Mouse (Mus musculus): ENCODE measurements around the gene Xrn1. TPM values are rescaled to one million over a fixed set of nuclear protein-coding genes. Genes with fewer than 3 reads are reported as not detected.

The Xrn1 gene
- total and polyA plus RNA-seq, 3 experiments: 8.1 to 11.9 (median 9.3) TPM

GRCm38 (mm10) chr9:95992255-95992654 is 37.7 kb downstream of the Xrn1 start:
- peak; percentile 18 for DNase-seq (ENCODE audit: extremely low read depth)

GRCm38 (mm10) chr9:96004455-96004854 is 49.9 kb downstream of the Xrn1 start:
- peaks cover 31 to 64% of the 10 kb centered on the region in 2 experiments for H3K36me3 ChIP-seq (replicated peaks in 1 of 2; ENCODE audit: control insufficient read depth in 1 of 2, insufficient read depth in 1 of 2, low read length in 1 of 2)
- H3K9me3 ChIP-seq (replicated peaks; ENCODE audit: low read length): no peaks in the 10 kb centered on the region
- no peak overlapping the region for H3K9ac ChIP-seq (ENCODE audit: insufficient read depth, low read depth)
- no peak for DNase-seq (ENCODE audit: extremely low read depth)
- no peak overlapping the region for H3K27ac ChIP-seq (ENCODE audit: insufficient read depth, low read depth)
- H3K4me3 ChIP-seq (replicated peaks in 1 of 3; ENCODE audit: low read depth in 2 of 3, low read length in 2 of 3, poor library complexity in 1 of 3): no peak overlapping the region
- dilution Hi-C loops (cut with MboI; ENCODE audit: extremely low pct_ligation_motif_present, extremely low pct_unique_long_range_greater_than_20kb, low sequenced_read_pairs): no loop called here
- no peaks in the 10 kb centered on the region for H3K79me2 ChIP-seq (replicated peaks; ENCODE audit: control insufficient read depth, extremely low read depth, insufficient read depth, poor library complexity, severe bottlenecking)
- no peaks in the 10 kb centered on the region for H3K4me1 ChIP-seq (ENCODE audit: control insufficient read depth in 1 of 2, insufficient read depth in 2 of 2)
- no peak for TF ChIP-seq USF2 (conservative IDR thresholded peaks at IDR 0.05; ENCODE audit: low read depth, low read length)
- no peak for TF ChIP-seq ZKSCAN1 (IDR thresholded peaks at IDR 0.05; ENCODE audit: borderline replicate concordance, low read depth, low read length)
- no peak for TF ChIP-seq JUN (IDR thresholded peaks at IDR 0.05; ENCODE audit: insufficient read depth, low read depth, low read length)
- TF ChIP-seq KAT2A (IDR thresholded peaks at IDR 0.05; ENCODE audit: insufficient replicate concordance, low read length): no peak
- TF ChIP-seq CTCF (conservative IDR thresholded peaks at IDR 0.05 in 1 of 2, IDR thresholded peaks at IDR 0.05 in 1 of 2; ENCODE audit: low read depth in 2 of 2, low read length in 2 of 2): no peak
- no peak for TF ChIP-seq NRF1 (IDR thresholded peaks at IDR 0.05; ENCODE audit: low read depth, low read length)
- no peak for TF ChIP-seq ELF1 (IDR thresholded peaks at IDR 0.05; ENCODE audit: low read depth, low read length)
- no peak for TF ChIP-seq RCOR1 (conservative IDR thresholded peaks at IDR 0.05; ENCODE audit: low read depth, low read length)
- no peak for TF ChIP-seq ZNF384 (IDR thresholded peaks at IDR 0.05; ENCODE audit: low read depth, low read length)
- TF ChIP-seq IRF4 (IDR thresholded peaks at IDR 0.05; ENCODE audit: low read depth, low read length): no peak
- no peak for TF ChIP-seq ETS1 (conservative IDR thresholded peaks at IDR 0.05; ENCODE audit: low read depth, low read length)
- TF ChIP-seq ZC3H11A (IDR thresholded peaks at IDR 0.05; ENCODE audit: low read depth, low read length): no peak
- TF ChIP-seq MAZ (IDR thresholded peaks at IDR 0.05; ENCODE audit: low read depth, low read length): no peak
- in situ Hi-C loops (cut with MboI; ENCODE audit: low pct_ligation_motif_present, low pct_unique_long_range_greater_than_20kb, low sequenced_read_pairs): no loop called here
- no peaks in the 10 kb centered on the region for H3K27me3 ChIP-seq (replicated peaks)
- no peak overlapping the region for H3K4me2 ChIP-seq (ENCODE audit: insufficient read depth, low read depth, poor library complexity, severe bottlenecking)

More at GRCm38 (mm10) chr9:95992255-95992654, 37.7 kb downstream of the Xrn1 start:
- H3K27ac ChIP-seq (ENCODE audit: insufficient read depth, low read depth): no peak overlapping the region
- H3K36me3 ChIP-seq (replicated peaks in 1 of 2; ENCODE audit: control insufficient read depth in 1 of 2, insufficient read depth in 1 of 2, low read length in 1 of 2): peaks cover 31 to 52% of the 10 kb centered on the region in 2 experiments
- H3K79me2 ChIP-seq (replicated peaks; ENCODE audit: control insufficient read depth, extremely low read depth, insufficient read depth, poor library complexity, severe bottlenecking): no peaks in the 10 kb centered on the region
- H3K27me3 ChIP-seq (replicated peaks): no peaks in the 10 kb centered on the region
- TF ChIP-seq POLR2A (IDR thresholded peaks at IDR 0.05; ENCODE audit: low read depth, low read length) (no peak), CTCF (conservative IDR thresholded peaks at IDR 0.05 in 1 of 2, IDR thresholded peaks at IDR 0.05 in 1 of 2; ENCODE audit: low read depth in 2 of 2, low read length in 2 of 2) (peak in 1 of 2 experiments; percentile 61; a peak in 2 of 4 replicates), BHLHE40 (IDR thresholded peaks at IDR 0.05; ENCODE audit: low read depth, low read length) (no peak), CHD2 (IDR thresholded peaks at IDR 0.05; ENCODE audit: low read length) (no peak), SMC3 (IDR thresholded peaks at IDR 0.05; ENCODE audit: low read depth, low read length) (peak; percentile 7; the same call in 1 of the 2 replicates), E2F4 (IDR thresholded peaks at IDR 0.05; ENCODE audit: insufficient replicate concordance, low read depth, low read length) (no peak), PAX5 (IDR thresholded peaks at IDR 0.05; ENCODE audit: low read length) (no peak), POLR2AphosphoS2 (IDR thresholded peaks at IDR 0.05; ENCODE audit: low read depth, low read length) (no peak), RAD21 (IDR thresholded peaks at IDR 0.05; ENCODE audit: low read depth, low read length) (peak; percentile 50), ZC3H11A (IDR thresholded peaks at IDR 0.05; ENCODE audit: low read depth, low read length) (no peak), MXI1 (IDR thresholded peaks at IDR 0.05; ENCODE audit: low read depth, low read length) (no peak), NRF1 (IDR thresholded peaks at IDR 0.05; ENCODE audit: low read depth, low read length) (no peak), MEF2A (IDR thresholded peaks at IDR 0.05; ENCODE audit: borderline replicate concordance, low read depth, low read length) (no peak), ETS1 (conservative IDR thresholded peaks at IDR 0.05; ENCODE audit: low read depth, low read length) (no peak), MYC (IDR thresholded peaks at IDR 0.05; ENCODE audit: low read depth, low read length) (peak; percentile 38; the same call in 1 of the 2 replicates), CHD1 (IDR thresholded peaks at IDR 0.05; ENCODE audit: low read depth, low read length) (no peak), GABPA (IDR thresholded peaks at IDR 0.05; ENCODE audit: insufficient replicate concordance, low read depth, low read length) (no peak), USF1 (IDR thresholded peaks at IDR 0.05; ENCODE audit: low read depth, low read length) (no peak), ZNF384 (IDR thresholded peaks at IDR 0.05; ENCODE audit: low read depth, low read length) (no peak), HCFC1 (IDR thresholded peaks at IDR 0.05; ENCODE audit: low read depth, low read length) (no peak), TCF12 (IDR thresholded peaks at IDR 0.05; ENCODE audit: low read depth, low read length) (no peak), MAFK (IDR thresholded peaks at IDR 0.05; ENCODE audit: insufficient replicate concordance, low read length) (no peak), NELFE (IDR thresholded peaks at IDR 0.05; ENCODE audit: low read depth, low read length) (no peak)
- dilution Hi-C loops (cut with MboI; ENCODE audit: extremely low pct_ligation_motif_present, extremely low pct_unique_long_range_greater_than_20kb, low sequenced_read_pairs) (no loop called here), in situ Hi-C loops (cut with MboI; ENCODE audit: low pct_ligation_motif_present, low pct_unique_long_range_greater_than_20kb, low sequenced_read_pairs) (no loop called here)
- H3K4me1 ChIP-seq (ENCODE audit: control insufficient read depth in 1 of 2, insufficient read depth in 2 of 2): no peaks in the 10 kb centered on the region
- no peak overlapping the region for H3K4me2 ChIP-seq (ENCODE audit: insufficient read depth, low read depth, poor library complexity, severe bottlenecking)
- H3K9ac ChIP-seq (ENCODE audit: insufficient read depth, low read depth): no peak overlapping the region
- H3K4me3 ChIP-seq (replicated peaks in 1 of 3; ENCODE audit: low read depth in 2 of 3, low read length in 2 of 3, poor library complexity in 1 of 3): no peak overlapping the region
- no peaks in the 10 kb centered on the region for H3K9me3 ChIP-seq (replicated peaks; ENCODE audit: low read length)
